Mouse (Mus musculus): ENCODE measurements around the gene Serf1.
A peak's percentile ranks its signal among the peaks of the same experiment; 100 is the strongest.
"Not testable (repeated sequence)": the region's sequence is repeated elsewhere in the genome, so short reads cannot be mapped to it uniquely, and the experiment has no call there.

Serf1 gene

DNA sequence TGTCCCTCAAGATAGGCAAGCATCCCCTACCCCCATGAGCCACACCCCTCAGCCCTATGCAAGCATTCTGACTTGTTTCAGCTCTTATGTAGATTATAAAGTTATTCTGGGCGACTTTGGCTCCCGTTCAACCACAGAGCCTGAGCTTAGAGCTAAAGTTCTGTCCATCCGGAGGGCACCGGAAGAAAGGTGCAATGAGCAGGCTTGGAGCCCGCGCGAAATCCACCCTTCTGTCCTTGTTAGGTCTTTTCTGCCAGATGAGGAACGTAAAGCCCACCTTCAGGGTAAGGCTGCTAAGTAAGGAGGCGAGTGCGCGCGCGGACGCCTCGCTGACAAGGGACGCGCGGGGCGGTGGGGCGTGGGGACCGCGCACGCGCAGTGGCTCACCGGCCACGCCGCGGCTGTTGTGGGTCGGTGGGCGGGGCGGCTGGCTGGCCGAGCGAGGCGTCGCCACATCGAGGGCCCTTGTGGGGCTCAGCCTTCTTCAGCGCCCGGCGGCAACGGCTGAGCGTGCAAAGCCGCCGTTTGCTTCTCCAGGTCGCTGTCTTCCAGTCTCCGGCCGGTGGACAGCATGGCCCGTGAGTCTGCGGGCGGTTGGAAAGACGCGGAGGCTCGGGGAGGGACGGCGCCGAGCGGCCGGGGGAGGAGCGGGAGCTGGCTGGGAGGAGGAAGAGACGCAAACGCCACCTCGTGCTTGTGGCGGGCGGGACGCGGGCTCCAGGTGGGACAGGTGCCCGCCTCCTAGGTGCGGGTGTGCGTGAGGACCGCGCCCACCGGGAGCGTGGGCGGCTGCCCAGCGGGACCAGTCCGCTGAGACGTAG lies at the start of gene Serf1:
Gene Serf1, plus strand, starts transcription at position 361 of the 821 bp plus-strand sequence.
- DNase-seq (ENCODE audit: low spot score in 2 of 2): peak; percentile 73

DNA sequence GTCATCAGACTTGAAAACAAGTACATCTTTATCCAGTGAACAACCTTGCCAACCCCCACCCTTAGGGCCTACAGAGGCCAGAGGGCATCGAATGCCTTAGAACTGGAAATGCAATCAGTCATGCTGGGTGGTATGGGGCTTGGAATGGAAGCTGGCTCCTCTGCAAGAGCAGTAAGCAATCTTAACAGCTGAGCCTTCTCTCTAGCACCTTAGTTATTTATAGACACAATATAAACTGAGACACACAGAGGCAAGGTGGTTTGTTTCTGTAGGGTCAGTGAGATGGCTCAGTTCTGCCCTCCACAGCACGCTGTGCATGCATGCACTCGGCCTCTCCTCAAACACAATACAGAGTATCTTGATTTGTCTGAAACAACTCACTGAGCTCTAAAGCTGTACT lies 43.9 kb upstream of the Serf1 start:
- no peak for DNase-seq (ENCODE audit: low spot score in 2 of 2)

DNA sequence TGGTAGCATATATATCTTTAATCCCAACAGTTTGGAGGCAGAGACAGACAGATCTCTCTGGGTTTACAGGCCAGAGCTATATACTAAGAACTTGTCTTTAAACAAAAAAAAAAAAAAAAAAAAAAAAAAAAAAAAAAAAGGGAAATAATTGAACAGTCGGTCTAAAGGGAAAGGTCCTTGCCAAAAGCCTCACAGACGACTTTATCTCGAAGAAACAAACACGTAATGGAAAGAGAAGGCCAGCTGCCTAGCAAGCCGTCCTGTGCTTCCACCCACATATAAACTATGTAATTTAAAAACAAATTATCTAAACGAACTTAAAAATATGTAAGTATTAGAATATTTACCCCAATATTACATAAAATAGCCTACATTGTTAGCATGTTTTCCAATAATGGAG lies 40.0 kb upstream of the Serf1 start:
- DNase-seq (ENCODE audit: low spot score in 2 of 2): no peak

DNA sequence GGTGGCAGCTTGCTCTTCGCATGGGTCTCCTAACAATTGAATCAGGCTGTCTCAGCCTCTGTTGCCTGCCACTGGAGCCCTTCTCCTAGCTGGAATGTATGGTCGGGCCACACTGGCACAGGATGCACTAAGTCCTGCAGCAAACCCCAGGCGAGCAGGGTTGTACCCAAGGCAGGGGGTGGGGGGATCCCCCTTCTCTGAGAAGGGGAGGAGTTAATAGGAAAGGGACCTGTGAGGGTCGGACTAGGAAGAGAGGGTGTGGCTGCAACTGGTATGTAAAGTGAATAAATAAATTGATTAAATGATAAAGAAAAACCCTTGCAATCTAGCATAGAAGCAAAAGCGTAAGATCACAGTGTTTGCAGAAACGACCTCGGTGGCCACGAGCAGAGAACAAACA lies 36.3 kb upstream of the Serf1 start:
- no peak for DNase-seq (ENCODE audit: low spot score in 2 of 2)

DNA sequence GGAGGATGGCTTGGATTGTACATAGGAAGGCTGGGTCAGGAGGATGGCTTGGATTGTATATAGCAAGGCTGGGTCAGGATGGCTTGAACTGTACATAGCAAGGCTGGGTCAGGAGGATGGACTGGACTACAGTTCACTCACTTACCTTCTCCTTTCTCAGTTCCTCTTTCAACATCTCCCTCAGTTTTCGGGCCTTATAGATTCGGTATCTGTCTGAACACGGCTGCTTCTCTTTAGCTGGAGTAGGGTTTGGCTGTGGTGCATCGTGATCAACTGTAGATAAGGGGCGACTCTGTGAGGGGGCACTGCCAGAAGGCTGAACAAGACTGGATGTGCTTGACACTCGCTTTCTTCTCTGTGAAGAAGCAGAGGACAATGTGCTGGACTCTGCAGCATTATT lies 9.0 kb upstream of the Serf1 start:
- DNase-seq (ENCODE audit: low spot score in 2 of 2): no peak

DNA sequence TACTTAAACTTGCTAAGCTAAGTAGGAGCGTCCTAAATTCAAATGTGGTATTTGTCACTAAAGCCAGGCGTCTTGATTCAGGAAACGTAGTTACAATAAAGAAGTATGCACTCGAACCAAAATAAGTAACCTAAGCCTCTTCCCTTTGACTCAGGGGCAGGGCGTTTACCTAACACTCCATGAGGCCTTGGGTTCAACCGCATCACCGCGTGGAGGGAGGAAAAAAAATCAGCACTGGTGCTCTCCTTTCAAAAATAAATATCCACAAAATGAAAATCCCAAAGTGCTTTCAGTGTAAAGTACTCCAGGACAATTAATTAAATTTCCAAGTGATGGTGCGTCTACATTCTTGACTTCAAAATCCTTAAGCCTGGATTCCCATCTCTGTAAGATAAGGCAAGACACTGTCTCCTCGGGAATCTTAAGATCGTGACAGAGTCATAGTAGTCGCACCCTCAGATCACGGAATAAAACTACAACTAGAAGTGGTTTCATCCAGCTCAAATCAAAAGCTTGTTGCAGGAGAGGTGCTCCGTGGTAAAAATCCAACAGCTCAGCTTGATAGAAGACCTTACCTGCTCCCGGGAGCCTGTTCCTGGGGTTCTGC lies 4.7 kb upstream of the Serf1 start:
- DNase-seq (ENCODE audit: low spot score in 2 of 2): no peak

DNA sequence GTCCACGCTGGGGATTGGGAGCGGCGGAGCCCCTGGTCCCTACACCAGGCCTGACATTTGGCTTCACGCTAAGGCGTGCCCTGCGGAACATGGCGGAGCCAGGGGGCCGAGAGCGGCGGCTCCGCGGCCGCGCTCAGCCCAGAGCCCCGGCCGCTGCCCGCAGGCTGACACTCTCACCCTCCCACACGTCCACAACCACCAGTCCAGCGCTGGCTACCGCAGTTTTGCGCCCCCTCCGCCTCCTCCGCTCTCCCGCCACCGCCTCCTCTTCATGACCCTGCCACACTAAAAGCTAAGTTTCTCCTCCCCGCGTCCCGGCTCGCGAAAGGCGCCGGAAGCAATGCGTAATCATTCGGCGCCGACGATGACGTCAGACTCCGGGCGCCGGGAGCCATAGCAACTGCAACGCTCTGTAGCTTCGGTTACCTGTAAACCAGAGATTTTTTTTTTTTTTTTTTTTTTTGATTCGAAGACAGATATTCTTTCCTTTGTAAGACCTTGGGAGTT lies 4.0 kb upstream of the Serf1 start, which contains the start of gene Bdp1:
Gene Bdp1, minus strand, starts transcription at position 323 of the 507 bp plus-strand sequence.
- peak; percentile 91 for DNase-seq (ENCODE audit: low spot score in 2 of 2)

DNA sequence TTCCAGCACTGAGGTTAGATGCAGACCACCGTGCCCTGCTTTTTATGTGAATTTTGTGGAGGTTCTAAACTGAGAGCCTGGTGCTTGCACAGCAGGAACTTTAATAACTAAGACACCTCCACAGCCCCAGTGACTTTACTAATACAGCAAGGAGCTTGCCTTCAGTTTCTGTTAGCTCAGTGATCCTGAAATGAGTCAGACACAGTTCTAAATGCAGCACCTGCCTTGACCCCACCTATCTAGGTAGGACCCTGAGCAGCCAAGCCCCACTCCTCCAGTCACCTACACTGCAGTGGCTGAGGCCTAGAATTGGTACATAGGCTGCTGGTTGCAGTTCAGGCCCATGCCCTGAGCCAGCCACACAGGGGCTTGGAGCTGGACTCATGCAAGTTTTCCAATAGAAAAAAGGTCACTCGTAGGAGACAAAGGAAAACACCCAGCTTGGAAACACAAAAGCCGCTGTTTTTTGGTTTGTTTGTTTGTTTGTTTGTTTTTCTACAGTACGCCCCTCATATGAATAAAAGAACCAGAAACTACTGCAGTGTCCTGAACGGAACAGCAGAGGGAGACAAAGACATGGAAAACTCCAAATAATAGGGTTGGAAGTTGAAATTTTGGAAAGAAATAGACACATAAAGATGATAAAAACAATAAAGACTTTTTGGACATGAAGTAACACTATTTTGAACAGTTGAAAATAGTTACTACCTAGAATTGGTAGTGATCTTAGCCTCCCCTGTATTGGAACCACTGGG lies 4.6 kb downstream of the Serf1 start:
- no peak for DNase-seq (ENCODE audit: low spot score in 2 of 2)

DNA sequence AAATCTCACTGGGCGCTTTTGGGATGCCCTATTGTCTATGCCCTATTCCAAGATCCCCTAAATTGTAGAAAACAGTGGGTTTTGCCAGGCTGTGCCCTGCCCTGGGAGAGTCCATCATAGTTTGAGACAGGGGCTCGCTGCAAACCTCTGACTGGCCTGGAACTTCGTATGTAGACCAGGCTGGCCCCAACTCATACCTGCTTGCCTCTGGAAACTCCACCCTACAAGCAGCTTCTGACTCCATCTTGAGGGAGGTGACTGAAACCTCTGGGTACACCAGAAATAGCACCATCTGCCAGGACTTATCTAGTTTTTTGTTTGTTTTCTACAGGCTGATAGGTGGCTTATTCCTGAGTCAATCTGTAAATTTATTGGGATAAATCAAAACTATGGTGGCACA lies 16.2 kb downstream of the Serf1 start:
- no peak for DNase-seq (ENCODE audit: low spot score in 2 of 2)

DNA sequence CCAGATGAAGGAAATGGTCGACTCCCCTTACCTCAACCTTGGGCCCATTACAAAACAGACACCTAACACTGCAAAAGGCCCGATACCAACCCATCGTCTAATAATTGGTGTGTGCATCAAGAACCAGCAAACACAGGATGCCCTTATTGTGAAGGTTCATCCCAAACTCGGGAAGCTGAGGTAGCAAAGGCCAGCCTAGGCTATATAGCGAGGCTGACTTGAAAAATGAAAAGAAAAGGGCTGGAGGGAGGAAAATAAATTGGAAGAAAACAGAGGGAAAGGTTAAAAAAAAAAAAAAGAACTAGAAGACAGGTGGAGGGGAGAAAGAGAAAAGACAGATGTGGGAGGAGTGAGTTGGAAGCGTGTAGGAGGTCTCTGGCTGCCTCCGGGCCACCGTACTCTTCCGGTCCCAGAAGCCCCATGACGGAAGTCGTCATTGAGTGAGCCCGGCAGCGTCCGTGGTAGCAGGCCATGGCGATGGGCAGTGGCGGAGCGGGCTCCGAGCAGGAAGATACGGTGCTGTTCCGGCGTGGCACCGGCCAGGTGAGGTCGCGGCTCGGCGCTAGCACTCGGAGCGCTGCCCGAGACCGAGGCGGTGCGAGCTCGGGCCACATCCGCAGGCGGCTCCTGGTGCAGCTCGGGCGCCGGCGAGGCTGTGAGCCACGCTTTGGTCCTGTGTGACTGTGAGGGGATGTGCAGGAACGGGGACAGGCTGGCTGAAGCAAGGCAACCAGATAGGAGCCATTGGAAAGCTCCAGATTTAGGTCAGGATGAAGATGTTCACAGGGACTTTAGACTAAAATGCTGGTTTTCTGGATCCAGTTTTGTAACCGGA lies 16.8 kb downstream of the Serf1 start, which contains the start of gene Smn1:
Gene Smn1, plus strand, starts transcription at position 430 of the 835 bp plus-strand sequence.
- peak; percentile 95 for DNase-seq (ENCODE audit: low spot score in 2 of 2)

DNA sequence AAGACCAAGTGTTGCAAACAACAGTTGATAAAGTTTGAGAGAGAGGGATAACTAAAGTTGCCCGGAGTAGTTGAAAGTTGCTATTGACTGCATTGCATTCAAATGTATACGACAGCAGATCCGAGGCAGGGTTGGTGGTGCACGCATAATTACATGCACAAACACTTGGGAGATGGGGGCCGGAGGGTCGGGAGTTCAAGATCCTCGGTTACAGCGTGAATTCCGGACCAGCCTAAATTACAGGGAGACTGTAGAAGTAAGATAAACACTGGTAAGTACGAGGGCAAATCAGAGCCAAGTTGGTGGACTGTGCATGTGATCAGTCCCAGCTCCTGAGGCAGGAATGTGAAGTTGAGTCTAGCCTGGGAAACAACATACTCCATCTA lies 17.4 kb downstream of the Serf1 start:
- no peak for DNase-seq (ENCODE audit: low spot score in 2 of 2)

DNA sequence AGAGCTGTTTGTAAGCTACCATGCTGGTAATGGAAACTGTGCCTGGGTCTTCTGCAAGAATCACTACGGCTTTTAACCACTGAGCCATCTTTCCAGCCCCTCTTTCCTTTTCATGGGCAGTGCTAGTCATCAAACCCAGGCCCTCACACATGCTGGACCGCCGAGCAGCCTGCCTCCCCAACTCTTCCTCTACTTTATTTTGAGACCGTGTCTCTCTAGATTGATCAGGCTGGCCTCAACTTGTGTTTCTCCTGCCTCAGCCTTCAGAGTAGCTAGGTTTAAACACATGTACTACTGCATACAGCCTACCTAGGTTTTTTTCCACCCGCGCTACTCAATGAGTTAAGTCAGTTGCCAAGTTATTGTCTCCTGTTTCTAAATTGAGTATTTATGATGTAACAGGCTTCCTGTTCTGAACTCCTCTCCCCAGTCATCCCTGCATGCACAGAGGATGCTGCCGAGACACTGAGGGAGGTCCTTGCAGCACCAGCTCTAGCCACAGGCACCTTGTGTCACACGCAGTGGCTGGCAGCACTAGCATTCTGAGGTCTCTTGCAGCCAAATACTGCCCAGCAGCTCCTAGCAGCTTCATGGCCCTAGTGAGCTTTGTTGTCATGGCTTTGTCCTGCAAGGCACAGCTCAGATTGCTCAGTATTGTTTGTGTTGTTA lies 34.0 kb downstream of the Serf1 start:
- no peak for DNase-seq (ENCODE audit: low spot score in 2 of 2)

DNA sequence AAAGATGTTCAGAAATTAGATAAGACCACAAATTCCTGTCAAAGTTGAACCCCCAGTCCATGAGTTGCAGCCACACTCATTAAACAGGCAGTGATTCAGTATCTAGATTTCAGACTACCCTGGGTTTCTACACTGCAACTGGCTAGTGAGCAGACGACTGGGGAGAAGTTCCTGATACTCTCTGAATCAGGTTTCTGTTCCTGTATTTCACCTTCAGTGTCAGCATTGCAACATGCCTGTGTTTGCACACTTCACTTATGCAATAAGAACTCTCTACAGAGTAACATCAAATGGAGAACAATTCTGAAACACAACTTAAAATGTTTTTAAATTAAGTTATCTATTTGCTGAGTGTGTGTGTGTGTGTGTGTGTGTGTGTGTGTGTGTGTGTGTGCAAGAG lies 44.8 kb downstream of the Serf1 start:
- DNase-seq (ENCODE audit: low spot score in 2 of 2): no peak

DNA sequence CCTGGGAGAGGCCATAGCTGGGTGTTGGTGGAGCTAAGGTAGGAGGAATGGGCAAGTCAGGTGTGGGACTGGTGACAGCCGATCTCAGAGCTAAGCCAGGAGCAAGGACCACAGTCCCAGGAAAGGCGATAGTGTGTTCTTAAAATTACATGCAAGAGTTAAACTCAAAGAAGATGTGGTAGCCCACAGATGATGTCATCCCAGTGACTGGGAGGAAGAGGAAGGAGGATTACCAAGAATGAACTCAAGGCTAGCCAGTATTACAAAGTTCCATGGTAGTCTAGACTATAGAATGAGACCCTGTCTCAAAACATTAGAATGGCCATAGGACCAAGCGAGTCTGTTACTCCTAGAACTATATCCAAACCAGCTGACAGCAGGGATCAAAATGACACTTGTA lies 48.8 kb downstream of the Serf1 start:
- no peak for DNase-seq (ENCODE audit: low spot score in 2 of 2)

DNA sequence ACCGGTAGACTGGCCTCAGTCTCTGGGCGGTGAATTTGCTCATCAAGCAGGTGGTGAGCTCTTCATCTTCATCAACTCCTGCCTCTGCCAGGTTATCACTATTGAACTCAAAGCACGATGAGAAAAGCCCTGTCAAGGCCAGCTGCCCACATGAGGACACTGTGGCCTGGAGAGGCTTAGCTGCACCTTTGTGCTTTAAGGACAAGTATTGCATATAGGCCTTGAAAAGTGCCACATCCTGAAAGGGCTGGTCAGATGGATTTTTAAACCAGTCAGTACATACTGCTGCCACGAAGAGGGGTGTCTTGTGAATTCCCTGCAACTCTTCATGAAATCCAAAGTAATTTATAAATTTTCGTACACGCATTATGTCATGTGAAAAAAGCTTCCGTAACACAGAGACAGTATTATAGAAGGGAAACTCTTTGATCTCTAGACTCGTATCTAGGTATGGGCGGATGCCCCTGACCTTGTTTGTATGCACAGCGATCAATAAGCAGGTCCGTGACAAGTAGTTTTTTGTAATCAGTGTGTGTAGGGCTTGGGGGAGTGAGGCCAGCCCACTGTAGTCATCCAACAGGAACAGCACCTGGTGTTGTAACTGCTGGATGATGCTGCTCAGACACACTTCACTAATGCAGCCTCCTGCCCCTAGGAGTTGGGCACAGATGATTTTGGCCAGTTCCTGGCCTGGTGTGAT lies 53.5 kb downstream of the Serf1 start:
- DNase-seq (ENCODE audit: low spot score in 2 of 2): not testable (repeated sequence)

DNA sequence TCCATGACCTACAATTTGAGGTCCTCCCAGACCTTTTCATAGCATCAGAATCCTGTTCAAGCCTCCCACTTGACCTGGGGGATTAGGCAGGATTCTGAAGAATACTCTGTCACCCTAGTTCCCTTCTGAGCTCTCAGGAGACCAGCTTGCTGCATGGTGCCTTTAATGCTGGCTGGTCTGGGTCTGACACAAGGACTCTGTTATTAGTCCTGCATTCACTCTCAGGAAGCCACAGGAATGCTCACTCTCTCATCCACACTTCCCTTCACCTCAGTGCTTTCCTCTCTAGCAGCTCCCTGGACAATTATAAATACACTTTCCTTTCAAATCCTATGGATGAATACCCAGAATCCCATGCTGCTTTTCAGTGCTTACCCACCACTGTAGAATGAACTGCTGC lies 54.7 kb downstream of the Serf1 start:
- DNase-seq (ENCODE audit: low spot score in 2 of 2): not testable (repeated sequence)
